Mouse (Mus musculus) heart, adult 2 months (tissue): ENCODE data around the gene Zfp91.

ENCODE experiments used
- CTCF ChIP-seq: fragments of 200-600 bp; IDR thresholded peaks from 2 replicates; pipeline ENCODE4 v1.8.1; 2022; ENCODE audit warnings: antibody characterized with exemption, mild to moderate bottlenecking, moderate library complexity
- EP300 ChIP-seq: fragments of 200-500 bp; IDR thresholded peaks from 2 replicates; pipeline ENCODE4 v1.6.1; 2011; ENCODE audit warnings: low read depth, low read length, control low read depth; ENCODE audit not compliant: insufficient read depth
- POLR2A ChIP-seq: fragments of 200-500 bp; IDR thresholded peaks from 2 replicates; pipeline ENCODE4 v1.6.1; 2011; ENCODE audit warnings: mild to moderate bottlenecking, low read depth, low read length, control low read depth; ENCODE audit not compliant: insufficient read depth

DNA sequence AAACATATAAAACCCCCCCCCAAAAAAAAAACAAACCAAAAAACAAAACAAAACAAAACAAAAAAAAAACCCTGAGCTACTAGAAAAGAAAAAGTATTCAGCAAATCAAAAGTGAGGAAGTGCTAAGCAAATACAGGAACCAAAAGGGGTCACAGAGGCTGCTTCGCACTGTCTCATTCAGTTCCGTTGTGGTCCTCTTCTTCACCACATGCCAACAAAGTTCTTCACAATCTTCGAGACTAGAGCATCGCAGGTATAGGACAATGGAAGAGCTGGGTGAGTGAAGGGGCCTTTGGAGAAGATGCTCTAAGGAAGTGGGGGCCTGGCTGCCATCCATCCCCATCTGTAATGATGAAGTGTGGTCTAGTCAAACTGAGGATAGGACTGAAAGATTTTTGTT is 2.5 kb upstream of the Zfp91 start:
- TF ChIP-seq CTCF (no peak), EP300 (no peak), POLR2A (no peak)
